Mouse (Mus musculus): ENCODE results near the gene Galp.

GRCm38 (mm10) chr7:6183802-6184201, 13.1 kb upstream of the Galp start:
- TF ChIP-seq GATA1 (IDR thresholded peaks at IDR 0.05; ENCODE audit: low read length), result no peak
- TF ChIP-seq TAL1 (IDR thresholded peaks at IDR 0.05; ENCODE audit: low read length), result no peak
